Mouse (Mus musculus) ES-Bruce4 (cell line): ENCODE results near the gene Fbxo24. TPM values are rescaled to one million over a fixed set of nuclear protein-coding genes. Genes with fewer than 3 reads are reported as not detected.
A peak's percentile ranks its signal among the peaks of the same experiment; 100 is the strongest.

Experiments
- H3K27ac ChIP-seq: 2 replicates; pipeline ENCODE4 v1.5.1; 2012; ENCODE audit warnings: low read length, inconsistent platforms; ENCODE audit not compliant: insufficient read depth
- H3K27me3 ChIP-seq: 2 replicates; pipeline ENCODE4 v1.6.1; 2012; ENCODE audit warnings: mild to moderate bottlenecking, low read length, inconsistent platforms; ENCODE audit not compliant: control insufficient read depth, poor library complexity, insufficient read depth, severe bottlenecking
- H3K36me3 ChIP-seq: 2 replicates; pipeline ENCODE4 v1.6.1; 2012; ENCODE audit warnings: inconsistent platforms, mild to moderate bottlenecking, low read length, moderate library complexity; ENCODE audit not compliant: control insufficient read depth, poor library complexity, insufficient read depth, severe bottlenecking
- H3K4me1 ChIP-seq: one replicate; pipeline ENCODE4 v1.8.1; 2011; ENCODE audit warnings: low read length; ENCODE audit not compliant: control insufficient read depth, insufficient read depth
- H3K4me3 ChIP-seq: 2 replicates; pipeline ENCODE4 v1.5.1; 2011; ENCODE audit warnings: low read depth, mild to moderate bottlenecking, low read length
- H3K9ac ChIP-seq: 2 replicates; pipeline ENCODE4 v1.6.1; 2012; ENCODE audit warnings: low read depth, mild to moderate bottlenecking, inconsistent platforms; ENCODE audit not compliant: poor library complexity, severe bottlenecking
- H3K9me3 ChIP-seq: replicated peaks from 2 replicates; pipeline ENCODE4 v1.6.1; 2012; ENCODE audit warnings: mild to moderate bottlenecking, low read length, inconsistent platforms; ENCODE audit not compliant: control insufficient read depth, poor library complexity, insufficient read depth, severe bottlenecking
- CTCF ChIP-seq: IDR thresholded peaks from one replicate; pipeline ENCODE4 v1.8.1; 2011; ENCODE audit warnings: low read depth, low read length
- EP300 ChIP-seq: IDR thresholded peaks from 2 replicates; pipeline ENCODE4 v1.6.1; 2011; ENCODE audit warnings: low read depth, low read length; ENCODE audit not compliant: insufficient read depth
- POLR2A ChIP-seq: IDR thresholded peaks from one replicate; pipeline ENCODE4 v1.8.1; 2011; ENCODE audit warnings: low read length; ENCODE audit not compliant: insufficient read depth
- polyA plus RNA-seq: library from polyadenylated mRNA; stranded (reverse); fragments of >200 nt; gene quantifications from 2 replicates; pipeline ENCODE4 v1.2.4, GENCODE M21; 2011; ENCODE audit warnings: low read depth; ENCODE audit not compliant: missing spikeins, insufficient read depth, insufficient read length

Gene Fbxo24
- polyA plus RNA-seq, 1 experiment = 0.48 TPM

DNA sequence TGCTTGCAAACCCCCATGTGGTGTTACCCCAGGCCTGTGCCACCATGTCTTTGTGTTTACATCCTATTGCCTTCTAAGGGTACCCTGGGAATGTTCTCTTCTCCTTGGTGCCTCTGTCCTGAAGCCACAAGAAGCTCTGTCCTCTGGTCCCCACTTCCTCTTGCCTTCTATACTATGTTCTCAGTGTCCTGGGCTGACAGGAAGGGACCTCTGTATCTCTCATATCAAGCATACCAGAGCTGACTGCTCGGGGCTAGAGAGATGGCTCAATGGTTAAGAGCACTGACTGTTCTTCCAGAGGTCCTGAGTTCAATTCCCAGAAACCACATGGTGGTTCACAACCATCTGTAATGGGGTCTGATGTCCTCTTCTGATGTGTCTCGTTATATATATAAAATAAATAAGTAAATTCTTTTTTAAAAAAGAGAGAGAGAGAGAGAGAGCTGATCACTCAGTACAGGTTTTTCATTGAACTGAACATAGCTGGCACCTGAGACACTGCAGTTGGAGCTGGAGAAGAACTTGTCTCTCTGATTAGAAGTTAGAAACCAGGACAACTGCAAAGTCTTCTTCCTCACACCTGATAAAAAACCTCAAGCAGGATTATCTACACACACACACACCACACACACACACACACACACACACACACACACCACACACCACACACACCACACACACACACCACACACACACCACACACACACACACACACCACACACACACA lies 30.5 kb downstream of the Fbxo24 start:
- peak overlapping the region; percentile 22 for H3K27ac ChIP-seq
- TF ChIP-seq EP300 (no peak), CTCF (no peak), POLR2A (no peak)
- peak overlapping the region; percentile 98; the same call in 1 of the 2 replicates for H3K4me3 ChIP-seq
- peaks cover 5% of the 10 kb centered on the region for H3K4me1 ChIP-seq
- H3K9me3 ChIP-seq = no peaks in the 10 kb centered on the region
- peak overlapping the region; percentile 88 for H3K9ac ChIP-seq
- H3K36me3 ChIP-seq = peaks cover 3% of the 10 kb centered on the region; the same call in 1 of the 2 replicates
- no peaks in the 10 kb centered on the region for H3K27me3 ChIP-seq

GRCm38 (mm10) chr5:137597625-137598024 lies 31.2 kb downstream of the Fbxo24 start:
- TF ChIP-seq EP300 = no peak
- no peak for TF ChIP-seq CTCF
- no peak for TF ChIP-seq POLR2A
- peak overlapping the region; percentile 22 for H3K27ac ChIP-seq
- peaks cover 5% of the 10 kb centered on the region for H3K4me1 ChIP-seq
- H3K9ac ChIP-seq = peak overlapping the region; percentile 88
- peak overlapping the region; percentile 98 for H3K4me3 ChIP-seq
- H3K9me3 ChIP-seq = no peaks in the 10 kb centered on the region
- H3K36me3 ChIP-seq = no peaks in the 10 kb centered on the region
- no peaks in the 10 kb centered on the region for H3K27me3 ChIP-seq

GRCm38 (mm10) chr5:137596601-137597261 lies 32.1 kb downstream of the Fbxo24 start:
- Histone ChIP-seq H3K4me3 (peak overlapping the region; percentile 98), H3K4me1 (peaks cover 5% of the 10 kb centered on the region), H3K27me3 (no peaks in the 10 kb centered on the region), H3K36me3 (no peaks in the 10 kb centered on the region), H3K9me3 (no peaks in the 10 kb centered on the region), H3K27ac (peak overlapping the region; percentile 53), H3K9ac (peak overlapping the region; percentile 88)
- TF ChIP-seq CTCF (no peak), POLR2A (peak; percentile 90)

- no peaks in the 10 kb centered on the region for H3K36me3 ChIP-seq
- peaks cover 5% of the 10 kb centered on the region for H3K4me1 ChIP-seq
- no peaks in the 10 kb centered on the region for H3K27me3 ChIP-seq
- H3K27ac ChIP-seq = no peak overlapping the region
- peak overlapping the region; percentile 36 for H3K4me3 ChIP-seq
- peak overlapping the region; percentile 6; the same call in 1 of the 2 replicates for H3K9ac ChIP-seq
- no peak for TF ChIP-seq POLR2A
- no peak for TF ChIP-seq CTCF
- no peak for TF ChIP-seq EP300
- H3K9me3 ChIP-seq = no peaks in the 10 kb centered on the region
Measured at GRCm38 (mm10) chr5:137595921-137596320, 32.9 kb downstream of the Fbxo24 start.

DNA sequence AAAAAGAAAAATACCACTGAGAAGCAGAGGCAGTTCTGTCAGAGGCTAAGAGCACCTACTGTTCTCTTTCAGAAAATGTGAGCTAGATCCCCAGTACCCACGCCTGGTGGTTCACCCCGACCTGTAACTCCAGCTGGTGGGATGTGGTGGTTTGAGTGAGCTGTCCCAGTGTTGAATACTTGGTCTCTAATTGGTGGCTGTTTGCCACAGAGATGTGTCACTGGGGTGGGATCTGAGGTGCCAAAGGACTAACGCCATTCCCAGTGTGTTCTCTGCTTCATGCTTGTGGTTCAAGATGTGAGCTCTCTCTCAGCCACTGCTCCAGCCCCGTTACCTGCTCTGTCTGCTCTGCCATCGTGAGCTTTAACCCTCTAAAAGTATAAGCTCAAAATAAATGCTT lies 38.3 kb downstream of the Fbxo24 start:
- H3K4me3 ChIP-seq = no peak overlapping the region
- no peaks in the 10 kb centered on the region for H3K9me3 ChIP-seq
- H3K9ac ChIP-seq = no peak overlapping the region
- no peaks in the 10 kb centered on the region for H3K27me3 ChIP-seq
- no peaks in the 10 kb centered on the region for H3K4me1 ChIP-seq
- no peak for TF ChIP-seq EP300
- no peak for TF ChIP-seq CTCF
- no peak for TF ChIP-seq POLR2A
- H3K36me3 ChIP-seq = no peaks in the 10 kb centered on the region
- no peak overlapping the region for H3K27ac ChIP-seq

GRCm38 (mm10) chr5:137584976-137585375 lies 43.8 kb downstream of the Fbxo24 start:
- H3K27ac ChIP-seq = no peak overlapping the region
- H3K9ac ChIP-seq = no peak overlapping the region
- TF ChIP-seq POLR2A (no peak), CTCF (peak; percentile 69), EP300 (0 out of 2 replicates have a peak, but pooled peaks have one; percentile 21)
- H3K9me3 ChIP-seq = no peaks in the 10 kb centered on the region
- no peaks in the 10 kb centered on the region for H3K27me3 ChIP-seq
- H3K4me1 ChIP-seq = no peaks in the 10 kb centered on the region
- no peaks in the 10 kb centered on the region for H3K36me3 ChIP-seq
- H3K4me3 ChIP-seq = no peak overlapping the region
